Mouse (Mus musculus): Measurements from ENCODE around the gene Ehd4.

Ehd4 gene

DNA sequence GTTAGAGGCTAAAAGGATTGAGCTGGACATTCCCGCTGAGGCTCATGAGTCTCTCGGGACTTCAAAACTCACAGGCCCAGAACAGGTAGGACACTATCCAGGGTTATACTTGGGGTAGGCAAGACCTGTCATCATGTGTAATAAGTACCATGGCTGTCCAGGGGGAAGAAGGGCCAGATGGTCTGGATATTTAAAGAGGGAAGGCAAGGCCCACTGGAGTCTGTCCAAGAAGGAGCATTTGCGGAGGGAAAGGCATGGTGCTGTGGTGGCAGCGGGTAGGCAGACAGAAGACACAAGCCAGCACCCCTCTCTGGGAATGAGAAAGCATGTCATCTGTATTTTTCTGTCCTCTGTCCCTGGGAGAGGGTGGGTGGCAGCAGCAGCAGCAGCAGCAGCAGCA, 80.3 kb downstream of the Ehd4 start:
- no peak for DNase-seq (ENCODE audit: low spot score in 2 of 2)

- DNase-seq (ENCODE audit: low spot score in 2 of 2): no peak
Measured at GRCm38 (mm10) chr2:120069466-120069990, 84.9 kb downstream of the Ehd4 start.

GRCm38 (mm10) chr2:120068555-120069465, 85.6 kb downstream of the Ehd4 start:
- no peak for DNase-seq (ENCODE audit: low spot score in 2 of 2)

DNA sequence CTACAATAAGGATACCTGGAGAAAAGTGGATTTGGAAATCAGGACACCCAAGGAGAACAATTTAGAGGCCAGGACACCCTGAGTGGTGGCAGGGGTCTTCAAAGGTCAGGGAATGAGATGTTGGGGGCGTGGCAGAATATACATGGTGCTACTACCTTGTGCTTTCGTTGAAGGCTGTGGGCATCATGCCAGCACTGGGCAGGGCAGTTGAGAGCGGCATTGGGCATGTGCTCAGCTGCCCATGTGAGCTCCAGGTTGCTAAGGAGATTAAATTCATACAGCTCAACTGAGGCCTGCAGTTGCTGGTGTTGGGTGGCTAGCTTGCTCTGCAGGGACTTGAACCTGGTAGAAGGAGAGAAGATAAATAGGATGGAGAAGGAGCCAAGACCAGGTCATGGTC, 88.2 kb downstream of the Ehd4 start:
- no peak for DNase-seq (ENCODE audit: low spot score in 2 of 2)

- DNase-seq (ENCODE audit: low spot score in 2 of 2): no peak
Measured at GRCm38 (mm10) chr2:120065243-120065642, 89.2 kb downstream of the Ehd4 start.

GRCm38 (mm10) chr2:120064639-120065038, 89.8 kb downstream of the Ehd4 start:
- DNase-seq (ENCODE audit: low spot score in 2 of 2): no peak

GRCm38 (mm10) chr2:120062248-120062647, 92.2 kb downstream of the Ehd4 start:
- DNase-seq (ENCODE audit: low spot score in 2 of 2): no peak

GRCm38 (mm10) chr2:120060651-120061050, 93.8 kb downstream of the Ehd4 start:
- DNase-seq (ENCODE audit: low spot score in 2 of 2): no peak

DNA sequence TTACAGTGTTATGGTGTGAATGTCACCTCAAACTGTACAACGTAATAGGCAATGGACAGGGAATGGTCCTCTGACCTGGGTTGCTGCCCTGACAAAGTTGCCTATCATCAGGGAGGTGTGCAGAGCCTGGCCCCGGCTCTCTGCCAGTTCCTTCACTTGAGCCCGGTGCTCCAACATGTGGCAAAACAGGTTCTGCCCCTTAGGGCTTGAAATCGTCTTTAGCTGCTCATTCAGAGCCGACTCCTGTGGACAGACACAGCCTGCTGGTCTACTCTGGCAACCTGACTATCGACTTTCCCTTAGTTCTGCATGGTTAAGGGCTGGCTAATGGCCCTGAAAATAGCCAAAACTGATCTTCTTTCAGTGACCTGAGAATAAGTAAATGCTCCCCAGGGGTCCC, 94.2 kb downstream of the Ehd4 start:
- no peak for DNase-seq (ENCODE audit: low spot score in 2 of 2)

DNA sequence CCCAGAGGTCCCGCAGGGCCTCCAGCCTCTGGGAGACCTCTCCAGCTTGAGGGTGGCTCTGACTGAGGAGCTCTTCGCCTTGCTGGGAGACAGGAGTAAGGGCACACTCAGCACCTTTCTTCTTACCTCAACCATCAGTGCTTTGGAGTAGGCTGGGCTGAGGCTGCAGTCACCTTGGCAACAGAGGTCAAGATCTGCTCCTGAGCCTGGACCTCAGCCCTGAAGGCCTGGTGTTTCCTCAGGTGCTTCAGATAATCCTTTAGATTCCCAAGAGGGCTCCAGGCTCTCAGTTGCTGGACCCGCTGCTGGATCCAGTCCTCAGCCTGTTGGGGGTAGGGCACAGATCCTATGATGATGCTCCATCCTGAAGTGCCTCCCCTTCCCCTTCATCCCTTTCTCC, 94.9 kb downstream of the Ehd4 start:
- DNase-seq (ENCODE audit: low spot score in 2 of 2): no peak

- no peak for DNase-seq (ENCODE audit: low spot score in 2 of 2)
Measured at GRCm38 (mm10) chr2:120058818-120059217, 95.6 kb downstream of the Ehd4 start.

DNA sequence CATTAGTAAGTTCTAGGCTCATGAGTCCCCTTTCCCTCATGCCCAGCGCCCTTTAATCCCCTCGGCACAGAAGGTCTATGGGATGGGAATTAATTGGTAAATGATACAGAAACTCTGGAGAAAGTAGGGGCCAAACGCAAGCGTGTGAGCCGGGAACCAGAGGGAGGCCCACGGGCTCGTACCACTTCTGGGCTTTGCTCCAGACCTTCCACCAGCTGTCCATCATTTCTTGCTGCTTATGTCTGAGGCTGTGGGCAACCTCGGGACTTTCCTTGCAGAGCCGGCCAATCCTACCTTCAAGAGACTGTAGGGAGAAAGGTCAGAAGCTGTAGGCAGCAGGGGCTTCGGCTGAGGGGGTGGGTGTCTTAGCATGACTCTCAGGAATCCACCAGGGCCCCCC, 98.5 kb downstream of the Ehd4 start:
- DNase-seq (ENCODE audit: low spot score in 2 of 2): no peak

DNA sequence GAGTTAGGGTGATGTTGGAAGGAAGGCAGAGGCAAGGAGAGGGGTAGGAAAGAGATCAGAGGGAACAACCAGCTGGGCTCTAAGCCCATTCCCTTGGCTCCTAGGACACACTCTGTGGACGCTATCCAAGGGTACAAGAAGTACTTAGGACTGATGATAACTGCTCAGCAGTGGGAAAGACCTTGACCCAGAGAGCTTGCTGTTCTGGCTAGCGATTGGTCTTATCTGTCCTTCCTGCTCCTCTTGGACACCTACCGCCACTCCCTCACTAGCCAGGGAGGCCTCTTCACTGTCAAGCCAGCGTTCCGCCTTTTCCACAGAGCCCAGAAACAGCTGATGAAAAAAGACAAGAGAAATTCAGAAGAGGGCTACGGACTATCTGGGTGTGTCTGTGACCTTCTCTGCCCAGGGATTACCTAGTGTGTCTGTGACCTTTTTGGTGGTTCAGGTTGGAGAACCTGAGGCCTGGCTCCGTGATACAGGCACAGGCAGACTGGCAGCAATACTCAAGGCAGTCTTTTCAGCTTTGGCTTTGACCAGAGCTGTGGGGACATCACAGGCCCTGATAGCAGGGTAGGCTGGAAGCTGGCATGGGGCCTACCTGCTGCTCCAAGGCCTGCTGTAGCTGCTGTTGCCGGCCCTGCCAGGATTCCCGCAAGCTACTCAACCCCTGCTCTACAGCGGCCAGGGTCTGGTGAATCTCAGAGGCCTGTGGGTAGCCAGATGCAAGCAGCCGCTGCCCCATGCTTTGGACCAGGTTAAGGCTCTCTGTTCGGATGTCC, 99.4 kb downstream of the Ehd4 start:
- no peak for DNase-seq (ENCODE audit: low spot score in 2 of 2)

- DNase-seq (ENCODE audit: low spot score in 2 of 2): no peak
Measured at GRCm38 (mm10) chr2:120051405-120051804, 103.0 kb downstream of the Ehd4 start.

DNA sequence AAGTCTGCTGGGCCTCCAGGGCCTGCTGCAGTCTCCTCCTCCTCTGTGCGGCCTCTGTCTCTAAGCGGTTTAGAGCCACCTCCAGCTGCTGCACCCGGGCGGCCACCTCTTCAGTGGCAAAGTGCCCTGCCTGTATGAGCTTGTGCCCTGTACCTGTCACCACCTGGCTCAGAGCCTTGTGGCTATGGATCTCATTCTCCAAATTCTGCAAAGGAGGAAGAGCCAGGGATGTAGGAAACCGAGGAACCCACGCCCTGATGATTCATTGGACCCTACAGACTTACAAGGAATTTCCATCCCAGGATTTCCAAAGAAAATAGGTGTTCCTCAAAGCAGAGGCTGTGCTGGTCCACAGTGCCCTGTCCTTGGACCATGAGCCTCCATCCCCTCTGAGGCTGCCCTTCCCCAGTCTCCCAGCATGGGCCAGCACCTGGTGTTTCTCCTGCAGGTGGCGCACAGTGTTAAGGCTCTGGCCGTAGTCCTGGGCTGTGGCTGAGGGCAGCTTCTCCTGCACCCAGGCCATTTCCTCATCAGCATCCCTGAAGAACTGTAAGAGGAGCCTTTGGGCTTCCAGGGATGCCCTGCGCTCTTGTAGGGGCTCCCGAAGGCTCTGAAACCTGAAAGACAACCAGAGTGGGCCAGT, 104.7 kb downstream of the Ehd4 start:
- no peak for DNase-seq (ENCODE audit: low spot score in 2 of 2)

DNA sequence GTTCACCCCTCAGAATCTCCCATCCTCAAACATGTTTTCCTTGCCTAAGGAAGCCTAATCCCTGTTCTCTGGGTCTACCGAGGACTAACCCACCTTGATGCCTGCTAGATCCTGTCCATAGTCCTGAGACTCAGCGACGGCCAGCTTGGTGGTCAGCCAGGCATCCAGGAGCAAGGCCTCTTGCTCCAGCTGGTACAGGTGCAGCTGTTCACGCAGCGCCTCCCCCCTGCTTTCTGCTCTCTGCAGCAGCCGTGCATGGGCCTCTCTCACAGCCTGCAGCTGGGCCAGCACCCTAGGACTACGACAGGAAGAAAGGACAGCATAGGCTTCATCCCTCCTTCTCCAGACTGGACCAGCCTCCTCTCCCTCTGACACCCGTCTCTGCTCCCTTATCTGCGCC, 106.2 kb downstream of the Ehd4 start:
- no peak for DNase-seq (ENCODE audit: low spot score in 2 of 2)

DNA sequence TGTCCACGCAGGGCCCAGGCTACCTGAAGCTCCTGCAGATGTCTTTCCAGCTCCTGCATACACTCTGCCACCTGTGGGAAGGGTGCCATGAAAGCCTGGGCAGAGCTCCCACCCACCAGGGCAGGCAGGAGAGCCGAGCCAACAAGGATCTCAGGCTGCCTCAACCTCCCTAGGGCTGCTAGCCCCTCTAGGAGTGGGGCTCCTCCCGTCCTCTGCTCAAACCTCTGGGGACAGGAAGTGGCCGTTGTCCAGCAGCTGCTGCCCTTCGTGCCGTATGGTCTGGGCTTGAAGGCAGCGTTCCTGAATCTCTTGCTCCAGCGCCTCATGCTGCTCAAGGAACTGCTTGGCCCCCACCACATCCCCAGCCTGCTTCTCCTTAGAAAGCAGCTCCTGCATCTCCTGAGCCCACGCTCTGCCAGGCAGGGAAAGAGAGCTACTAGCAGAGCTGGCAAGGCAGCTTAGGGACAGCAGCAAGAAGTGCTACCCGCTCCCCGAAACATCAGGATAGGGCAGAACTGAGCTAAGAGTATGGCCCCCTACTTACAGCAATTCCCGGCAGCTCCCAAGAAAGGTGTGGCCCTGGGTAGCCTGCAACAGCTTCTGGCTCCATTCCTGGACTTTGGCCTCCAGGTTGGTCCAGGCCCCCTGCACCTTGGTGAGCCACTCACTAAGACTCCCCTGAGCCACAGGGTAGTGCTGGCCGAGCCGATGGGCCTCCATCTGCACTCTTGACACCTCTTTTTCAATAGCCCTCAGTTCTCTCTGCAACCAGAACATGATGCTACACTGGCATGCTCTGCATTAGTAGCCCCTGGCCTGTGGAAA, 107.7 kb downstream of the Ehd4 start:
- DNase-seq (ENCODE audit: low spot score in 2 of 2): no peak

- no peak for DNase-seq (ENCODE audit: low spot score in 2 of 2)
Measured at GRCm38 (mm10) chr2:120044676-120045075, 109.7 kb downstream of the Ehd4 start.

DNA sequence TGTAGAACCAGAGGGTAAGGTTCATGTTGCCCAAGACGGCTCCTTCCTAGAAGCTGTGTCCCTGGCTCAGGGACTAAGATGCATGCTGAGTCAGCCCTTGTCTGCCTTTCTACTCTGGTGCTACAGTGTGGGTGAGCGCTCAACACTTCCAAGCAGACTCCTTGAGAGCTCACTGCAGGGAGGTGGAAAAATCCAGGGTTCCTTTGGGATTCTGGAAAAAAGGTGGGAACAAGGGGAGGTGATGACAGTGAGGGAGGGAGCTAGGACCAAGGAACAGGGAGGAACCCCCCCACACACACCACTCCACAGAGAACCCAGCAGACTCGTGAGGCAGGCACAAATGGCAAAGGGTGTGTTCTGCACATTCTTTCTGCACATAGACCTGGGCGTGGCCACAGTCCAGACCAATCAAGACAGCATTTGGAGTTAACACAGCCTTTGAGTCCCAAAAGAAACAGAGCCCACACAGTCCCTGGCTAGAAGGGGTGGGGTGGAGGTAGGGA, 110.3 kb downstream of the Ehd4 start:
- DNase-seq (ENCODE audit: low spot score in 2 of 2): no peak

GRCm38 (mm10) chr2:120040991-120041390, 113.4 kb downstream of the Ehd4 start:
- DNase-seq (ENCODE audit: low spot score in 2 of 2): no peak
